Mouse (Mus musculus): Measurements from ENCODE around the gene Disc1. TPM values are rescaled to one million over a fixed set of nuclear protein-coding genes. Genes with fewer than 3 reads are reported as not detected.

Gene Disc1
- polyA plus RNA-seq, 1 experiment: 1.8 TPM

DNA sequence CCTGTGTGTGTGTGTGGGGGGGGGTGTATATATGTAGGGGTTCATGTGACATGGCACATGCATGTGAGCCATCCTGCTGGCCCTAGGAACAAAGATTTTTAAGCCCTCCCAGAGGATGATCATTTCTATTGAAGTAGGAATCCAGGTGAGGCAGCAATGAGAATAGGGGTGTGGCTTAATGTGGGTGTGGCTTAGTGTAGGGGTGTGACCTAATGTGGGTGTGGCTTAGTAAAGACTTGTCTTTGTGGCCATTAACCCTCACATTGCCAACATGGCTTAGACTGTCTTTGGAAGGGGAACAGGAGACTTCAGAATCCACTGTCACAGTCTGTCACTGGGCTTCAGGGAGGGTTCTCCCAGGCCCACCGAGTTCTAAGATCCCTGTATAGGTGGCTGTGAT, 130.9 kb downstream of the Disc1 start:
- no peak for TF ChIP-seq POLR2A (IDR thresholded peaks at IDR 0.05; ENCODE audit: low read depth, low read length)
- TF ChIP-seq CTCF (IDR thresholded peaks at IDR 0.05; ENCODE audit: extremely low read depth, insufficient read depth, insufficient read length, insufficient replicate concordance): no peak
- H3K4me3 ChIP-seq (ENCODE audit: extremely low read depth, insufficient read depth, insufficient read length): no peak overlapping the region
- no peaks in the 10 kb centered on the region for H3K36me3 ChIP-seq (ENCODE audit: control insufficient read depth, insufficient read depth, low read length)
- 76% methylated on average over 1 of the region's 1 CpGs for WGBS
- no peaks in the 10 kb centered on the region for H3K27me3 ChIP-seq (ENCODE audit: control insufficient read depth, insufficient read depth, low read length)
- DNase-seq (ENCODE audit: low read depth in 1 of 2, low spot score in 2 of 2): no peak
- H3K27ac ChIP-seq (ENCODE audit: insufficient read depth, low read length): no peak overlapping the region
- H3K4me1 ChIP-seq (ENCODE audit: control insufficient read depth, insufficient read depth, insufficient read length): no peaks in the 10 kb centered on the region

DNA sequence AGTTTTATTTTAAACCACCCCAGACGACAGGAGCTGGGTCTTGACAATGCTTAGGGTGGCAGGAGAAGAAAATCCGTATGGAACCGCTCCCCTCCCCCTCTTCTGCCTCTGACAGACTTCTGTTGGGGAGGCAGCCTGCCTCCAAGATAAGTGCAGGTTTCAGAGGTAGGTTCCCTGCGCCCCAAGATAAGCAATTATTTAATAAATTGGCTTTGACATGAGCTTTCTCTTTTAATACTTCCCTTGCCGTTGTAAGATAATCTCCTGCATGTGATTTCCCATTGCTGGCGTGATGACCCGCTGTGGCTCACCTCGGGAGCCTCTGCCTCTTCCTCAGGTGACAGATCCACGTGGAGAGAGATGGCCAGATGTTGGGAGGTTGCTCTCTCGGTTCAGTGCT, 133.0 kb downstream of the Disc1 start:
- Histone ChIP-seq H3K4me1 (ENCODE audit: control insufficient read depth, insufficient read depth, insufficient read length) (no peaks in the 10 kb centered on the region), H3K4me3 (ENCODE audit: extremely low read depth, insufficient read depth, insufficient read length) (no peak overlapping the region), H3K36me3 (ENCODE audit: control insufficient read depth, insufficient read depth, low read length) (no peaks in the 10 kb centered on the region), H3K27ac (ENCODE audit: insufficient read depth, low read length) (no peak overlapping the region), H3K27me3 (ENCODE audit: control insufficient read depth, insufficient read depth, low read length) (no peaks in the 10 kb centered on the region)
- 80% methylated on average over 10 of the region's 10 CpGs for WGBS
- no peak for DNase-seq (ENCODE audit: low read depth in 1 of 2, low spot score in 2 of 2)
- TF ChIP-seq POLR2A (IDR thresholded peaks at IDR 0.05; ENCODE audit: low read depth, low read length) (no peak), CTCF (IDR thresholded peaks at IDR 0.05; ENCODE audit: extremely low read depth, insufficient read depth, insufficient read length, insufficient replicate concordance) (no peak)

DNA sequence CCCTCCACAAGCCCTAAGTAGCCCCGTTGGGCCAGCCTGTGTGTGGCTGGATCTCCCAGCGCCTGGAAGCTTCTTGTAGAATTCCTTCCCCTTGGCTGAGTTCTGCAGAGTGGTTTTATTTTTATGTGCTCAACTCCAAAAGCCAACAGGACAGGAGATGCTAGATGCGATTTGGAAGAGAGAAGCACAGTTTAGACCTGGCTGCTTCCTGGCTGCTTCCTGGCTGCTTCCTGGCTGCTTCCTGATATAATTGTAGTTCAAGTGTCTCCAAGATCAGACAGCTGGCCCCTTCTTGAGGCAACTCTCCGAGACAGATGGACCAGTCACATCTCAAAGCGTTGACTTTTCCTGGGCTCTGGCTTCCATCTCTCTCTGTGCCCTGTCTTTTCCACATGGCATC, 139.7 kb downstream of the Disc1 start:
- no peaks in the 10 kb centered on the region for H3K4me1 ChIP-seq (ENCODE audit: control insufficient read depth, insufficient read depth, insufficient read length)
- no peaks in the 10 kb centered on the region for H3K27me3 ChIP-seq (ENCODE audit: control insufficient read depth, insufficient read depth, low read length)
- DNase-seq (ENCODE audit: low read depth in 1 of 2, low spot score in 2 of 2): no peak
- H3K27ac ChIP-seq (ENCODE audit: insufficient read depth, low read length): no peak overlapping the region
- no peaks in the 10 kb centered on the region for H3K36me3 ChIP-seq (ENCODE audit: control insufficient read depth, insufficient read depth, low read length)
- TF ChIP-seq POLR2A (IDR thresholded peaks at IDR 0.05; ENCODE audit: low read depth, low read length) (no peak), CTCF (IDR thresholded peaks at IDR 0.05; ENCODE audit: extremely low read depth, insufficient read depth, insufficient read length, insufficient replicate concordance) (no peak)
- 85% methylated on average over 5 of the region's 5 CpGs for WGBS
- no peak overlapping the region for H3K4me3 ChIP-seq (ENCODE audit: extremely low read depth, insufficient read depth, insufficient read length)

DNA sequence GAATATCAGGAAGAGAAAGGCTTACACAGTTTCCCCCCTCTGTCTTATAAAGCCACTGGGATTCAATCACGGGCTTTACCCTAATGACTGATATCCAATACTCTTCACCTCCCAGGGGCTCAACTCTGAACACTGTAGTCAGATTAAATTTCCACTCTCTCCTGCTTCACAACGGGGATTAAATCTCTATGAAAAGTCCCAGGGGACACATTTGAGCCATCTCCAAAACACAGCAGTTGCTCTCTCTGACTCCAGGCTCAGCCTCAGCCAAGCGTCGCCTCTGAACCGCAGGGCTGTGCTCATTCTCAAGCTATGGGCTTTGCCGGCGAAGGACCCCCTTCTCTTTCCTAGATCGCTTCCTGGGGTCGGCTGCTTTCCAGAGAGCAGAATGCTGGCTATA, 141.1 kb downstream of the Disc1 start:
- H3K27me3 ChIP-seq (ENCODE audit: control insufficient read depth, insufficient read depth, low read length): no peaks in the 10 kb centered on the region
- H3K4me3 ChIP-seq (ENCODE audit: extremely low read depth, insufficient read depth, insufficient read length): no peak overlapping the region
- no peak overlapping the region for H3K27ac ChIP-seq (ENCODE audit: insufficient read depth, low read length)
- TF ChIP-seq CTCF (IDR thresholded peaks at IDR 0.05; ENCODE audit: extremely low read depth, insufficient read depth, insufficient read length, insufficient replicate concordance) (no peak), POLR2A (IDR thresholded peaks at IDR 0.05; ENCODE audit: low read depth, low read length) (no peak)
- no peak for DNase-seq (ENCODE audit: low read depth in 1 of 2, low spot score in 2 of 2)
- WGBS: 85% methylated on average over 9 of the region's 9 CpGs
- H3K4me1 ChIP-seq (ENCODE audit: control insufficient read depth, insufficient read depth, insufficient read length): no peaks in the 10 kb centered on the region
- H3K36me3 ChIP-seq (ENCODE audit: control insufficient read depth, insufficient read depth, low read length): no peaks in the 10 kb centered on the region

DNA sequence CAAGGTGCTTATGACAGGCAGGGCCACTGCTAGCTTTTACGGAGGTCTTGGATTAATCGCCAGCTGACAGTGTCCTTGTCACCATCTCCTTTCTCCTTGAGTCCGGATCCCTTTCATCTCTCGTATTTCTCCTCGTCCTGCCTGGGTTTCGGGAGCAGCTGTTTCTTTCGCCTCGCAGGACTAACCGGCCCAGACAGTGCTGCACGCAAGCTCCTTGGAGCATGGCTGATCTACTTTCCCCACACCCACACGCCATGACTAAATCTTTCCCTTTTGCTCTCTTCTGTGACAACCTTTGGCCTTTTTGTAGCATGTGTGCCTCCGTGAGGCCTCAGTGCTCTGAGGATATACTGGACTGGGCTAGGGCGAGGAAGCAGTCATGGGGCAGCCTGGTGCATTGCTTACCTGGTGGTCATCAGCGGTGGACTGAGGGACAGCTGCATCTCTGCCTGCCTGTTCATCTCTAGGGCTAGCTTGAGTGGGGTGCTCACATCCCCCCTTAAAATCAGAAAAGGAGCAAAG, 142.6 kb downstream of the Disc1 start:
- WGBS: 89% methylated on average over 14 of the region's 14 CpGs
- H3K27ac ChIP-seq (ENCODE audit: insufficient read depth, low read length): no peak overlapping the region

DNA sequence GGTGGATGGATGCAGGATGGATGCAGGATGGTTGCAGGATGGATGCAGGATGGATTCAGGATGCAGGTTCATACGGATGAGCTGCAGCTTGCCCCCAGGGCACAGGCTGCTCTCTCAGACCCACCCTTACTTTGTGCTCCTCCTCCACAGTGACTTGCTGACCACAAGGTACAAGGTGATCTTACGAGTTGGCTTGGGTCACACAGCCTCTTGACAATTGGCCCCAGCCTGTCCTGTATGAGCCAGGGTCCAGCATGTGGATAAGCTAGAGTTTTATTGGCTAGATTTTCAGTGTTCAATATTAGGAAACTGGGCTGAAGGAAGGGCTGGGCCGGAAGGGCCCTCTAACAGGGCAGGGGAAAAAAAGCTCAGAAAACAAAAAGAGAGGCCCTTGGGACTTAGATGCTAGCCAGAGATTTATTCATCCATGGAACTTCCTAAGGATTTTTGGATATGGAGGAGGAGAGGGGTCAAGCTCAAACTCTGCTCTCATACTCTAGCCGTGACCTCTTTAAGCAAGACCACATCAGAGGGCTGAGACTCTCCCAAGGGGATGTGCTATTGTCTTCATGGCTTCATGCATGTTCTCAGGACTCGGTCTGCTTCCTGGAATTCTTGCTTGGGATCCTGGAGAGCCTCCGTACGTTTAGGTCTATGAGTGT, 143.5 kb downstream of the Disc1 start:
- no peak for TF ChIP-seq POLR2A (IDR thresholded peaks at IDR 0.05; ENCODE audit: low read depth, low read length)
- no peak for TF ChIP-seq CTCF (IDR thresholded peaks at IDR 0.05; ENCODE audit: extremely low read depth, insufficient read depth, insufficient read length, insufficient replicate concordance)
- no peak for DNase-seq (ENCODE audit: low read depth in 1 of 2, low spot score in 2 of 2)
- Histone ChIP-seq H3K27ac (ENCODE audit: insufficient read depth, low read length) (no peak overlapping the region), H3K4me3 (ENCODE audit: extremely low read depth, insufficient read depth, insufficient read length) (no peak overlapping the region), H3K4me1 (ENCODE audit: control insufficient read depth, insufficient read depth, insufficient read length) (no peaks in the 10 kb centered on the region), H3K27me3 (ENCODE audit: control insufficient read depth, insufficient read depth, low read length) (no peaks in the 10 kb centered on the region), H3K36me3 (ENCODE audit: control insufficient read depth, insufficient read depth, low read length) (no peaks in the 10 kb centered on the region)
- WGBS: 80% methylated on average over 7 of the region's 7 CpGs

More for the DNA sequence above, 142.6 kb downstream of the Disc1 start:
- no peaks in the 10 kb centered on the region for H3K36me3 ChIP-seq (ENCODE audit: control insufficient read depth, insufficient read depth, low read length)
- H3K4me3 ChIP-seq (ENCODE audit: extremely low read depth, insufficient read depth, insufficient read length): no peak overlapping the region
- no peak for TF ChIP-seq POLR2A (IDR thresholded peaks at IDR 0.05; ENCODE audit: low read depth, low read length)
- DNase-seq (ENCODE audit: low read depth in 1 of 2, low spot score in 2 of 2): no peak
- no peaks in the 10 kb centered on the region for H3K27me3 ChIP-seq (ENCODE audit: control insufficient read depth, insufficient read depth, low read length)
- H3K4me1 ChIP-seq (ENCODE audit: control insufficient read depth, insufficient read depth, insufficient read length): no peaks in the 10 kb centered on the region

DNA sequence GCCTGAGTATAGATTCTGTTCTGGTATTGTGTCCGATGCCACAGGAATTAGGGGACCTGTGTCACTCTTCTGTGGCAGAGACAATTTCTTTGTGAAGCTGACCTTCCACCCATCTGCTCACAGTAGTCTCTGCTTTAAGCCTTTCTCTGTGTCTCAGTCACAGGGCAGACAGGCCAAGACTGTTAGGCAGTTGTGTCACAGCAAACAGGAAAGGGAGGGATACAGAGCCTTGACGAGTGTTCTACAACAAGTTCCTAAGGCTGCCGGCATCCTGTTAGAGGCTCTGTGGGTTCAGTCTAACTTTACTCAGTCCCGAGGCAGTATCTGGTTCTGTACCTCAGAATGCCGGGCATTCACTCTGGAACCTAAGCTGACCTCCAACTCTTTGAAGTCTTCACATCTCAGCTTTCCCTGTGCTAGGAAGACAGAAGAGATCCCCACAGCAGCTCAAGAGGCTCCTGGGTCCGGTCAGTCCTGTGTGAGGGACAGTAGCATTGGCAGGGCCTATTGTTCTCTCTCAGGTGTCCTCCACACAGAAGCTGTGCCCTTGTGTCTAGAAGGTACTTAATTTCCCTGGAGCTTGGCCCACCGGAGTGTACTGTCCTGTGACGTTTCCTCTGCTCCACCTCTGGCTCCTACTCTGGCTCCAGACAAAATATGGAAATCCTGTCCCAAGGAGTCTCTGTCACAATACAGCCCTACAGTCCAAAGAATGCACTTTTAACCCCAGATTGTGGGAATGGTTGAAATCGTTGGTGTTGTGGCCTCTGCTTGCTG, 144.6 kb downstream of the Disc1 start:
- Histone ChIP-seq H3K27me3 (ENCODE audit: control insufficient read depth, insufficient read depth, low read length) (no peaks in the 10 kb centered on the region), H3K4me1 (ENCODE audit: control insufficient read depth, insufficient read depth, insufficient read length) (no peaks in the 10 kb centered on the region), H3K4me3 (ENCODE audit: extremely low read depth, insufficient read depth, insufficient read length) (no peak overlapping the region), H3K27ac (ENCODE audit: insufficient read depth, low read length) (no peak overlapping the region), H3K36me3 (ENCODE audit: control insufficient read depth, insufficient read depth, low read length) (no peaks in the 10 kb centered on the region)
- 67% methylated on average over 9 of the region's 9 CpGs for WGBS
- no peak for TF ChIP-seq POLR2A (IDR thresholded peaks at IDR 0.05; ENCODE audit: low read depth, low read length)
- TF ChIP-seq CTCF (IDR thresholded peaks at IDR 0.05; ENCODE audit: extremely low read depth, insufficient read depth, insufficient read length, insufficient replicate concordance): no peak
- DNase-seq (ENCODE audit: low read depth in 1 of 2, low spot score in 2 of 2): no peak
